Mouse (Mus musculus): ENCODE measurements around the gene Rad51c.

DNA sequence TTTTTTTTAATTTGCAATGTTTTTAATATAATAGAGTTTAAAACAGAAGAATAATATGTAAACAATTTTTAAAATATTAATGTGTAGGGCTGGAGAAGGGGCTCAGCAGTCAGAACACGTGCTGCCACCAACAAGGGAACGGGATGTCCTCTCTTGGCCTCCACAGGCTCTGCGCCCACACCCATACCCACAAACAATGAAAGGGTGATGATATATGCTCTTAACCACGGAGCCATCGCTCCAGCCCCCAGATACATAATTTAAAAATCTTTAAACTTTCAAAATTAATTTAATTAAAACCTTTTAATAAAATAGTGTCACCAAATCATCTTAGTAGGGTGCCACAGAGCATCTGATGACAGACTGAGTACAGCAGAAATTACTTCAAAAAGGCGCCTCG, 37.7 kb downstream of the Rad51c start:
- no peak for TF ChIP-seq BHLHE40 (IDR thresholded peaks at IDR 0.05; ENCODE audit: borderline replicate concordance, low read depth, low read length)
- no peak for TF ChIP-seq TCF12 (IDR thresholded peaks at IDR 0.05; ENCODE audit: low read depth, low read length)
- TF ChIP-seq CHD2 (IDR thresholded peaks at IDR 0.05; ENCODE audit: low read length) = no peak
- TF ChIP-seq POLR2A (IDR thresholded peaks at IDR 0.05; ENCODE audit: control insufficient read depth in 1 of 2, insufficient read depth in 1 of 2, low read depth in 1 of 2, low read length in 2 of 2, poor library complexity in 1 of 2) = no peak
- TF ChIP-seq TAL1 (IDR thresholded peaks at IDR 0.05; ENCODE audit: low read length) = no peak
- TF ChIP-seq JUND (IDR thresholded peaks at IDR 0.05; ENCODE audit: low read depth, low read length) = no peak
- no peak for TF ChIP-seq GABPA (IDR thresholded peaks at IDR 0.05; ENCODE audit: low read depth, low read length)
- no peak for TF ChIP-seq EP300 (IDR thresholded peaks at IDR 0.05; ENCODE audit: low read depth in 1 of 2, low read length in 2 of 2)
- no peak for TF ChIP-seq MAFK (IDR thresholded peaks at IDR 0.05; ENCODE audit: borderline replicate concordance, low read depth, low read length)
- no peak for TF ChIP-seq CTCF (IDR thresholded peaks at IDR 0.05 in 2 of 3, conservative IDR thresholded peaks at IDR 0.05 in 1 of 3; ENCODE audit: control insufficient read depth in 1 of 3, insufficient read depth in 1 of 3, low read depth in 2 of 3, low read length in 3 of 3, poor library complexity in 1 of 3, severe bottlenecking in 1 of 3)
- TF ChIP-seq ZMIZ1 (IDR thresholded peaks at IDR 0.05; ENCODE audit: low read depth, low read length) = no peak
- no peak for TF ChIP-seq RAD21 (IDR thresholded peaks at IDR 0.05; ENCODE audit: low read depth, low read length)
- TF ChIP-seq MYC (IDR thresholded peaks at IDR 0.05; ENCODE audit: low read depth, low read length) = no peak
- TF ChIP-seq MEF2A (IDR thresholded peaks at IDR 0.05; ENCODE audit: extremely low read depth, insufficient replicate concordance, low read depth, low read length, poor library complexity, severe bottlenecking) = no peak

Measured in MEL (cell line).